ENCODE assay signal across 38 mouse cellular contexts in genomic region chr5:113775585-113775984, GRCm38 (mm10). TPM values are rescaled to one million over a fixed set of nuclear protein-coding genes. Genes with fewer than 3 reads are reported as not detected.
DNase-seq lines count a peak whose midpoint lies in the region; ATAC-seq and TF ChIP-seq lines count a peak whose summit lies in the region.
"Had no signal": no experiment of that assay in that cellular context is flagged by ENCODE, and none has a peak within 500 bp of the region (broad histone marks: within the 10 kb centered on the region; RNA-seq: fewer than 3 reads in every experiment).

No protein-coding gene starts in this region.

- peak overlapping the region; percentile 41; the same call in 1 of the 2 replicates for H3K27ac ChIP-seq in layer of hippocampus, adult 2 months
- peak overlapping the region; percentile 95 for H3K27ac ChIP-seq in CH12.LX (ENCODE audit: insufficient read depth, low read depth)
- H3K27ac ChIP-seq in bone marrow, adult 2 months (ENCODE audit: control insufficient read depth, insufficient read depth, low read depth, low read length, poor library complexity) = peak overlapping the region; percentile 88
- peak overlapping the region; percentile 71 for H3K27ac ChIP-seq in liver, postnatal 0 days (ENCODE audit: low read depth)
- H3K27ac ChIP-seq: embryonic facial prominence, embryonic 12.5 days; hindbrain, embryonic 10.5 days; hindbrain, embryonic 15.5 days; kidney, embryonic 15.5 days; lung, embryonic 15.5 days; midbrain, embryonic 12.5 days; neural tube, embryonic 12.5 days had no signal

- dilution Hi-C loops in CH12.LX (cut with MboI; ENCODE audit: extremely low pct_ligation_motif_present, extremely low pct_unique_long_range_greater_than_20kb, low sequenced_read_pairs) = no loop called here

- in situ Hi-C loops in CH12.LX (cut with MboI; ENCODE audit: low pct_ligation_motif_present, low pct_unique_long_range_greater_than_20kb, low sequenced_read_pairs) = loop anchor here (5.0 to 10.0 kb wide), 2 partner anchors 37 to 59 kb away; partner anchors contain the start of gene Selplg

- no peak for DNase-seq in layer of hippocampus, adult 2 months (ENCODE audit: low spot score in 2 of 2)
- no peak for DNase-seq in layer of hippocampus, adult 8-10 months (ENCODE audit: low spot score in 2 of 2)
- DNase-seq in CH12.LX (ENCODE audit: extremely low read depth) = peak; percentile 51
- no peak for DNase-seq in liver, postnatal 0 days
- no peak for DNase-seq in cerebellum, postnatal 10 days
- DNase-seq in urinary bladder, postnatal 10 days (ENCODE audit: low spot score) = no peak
- DNase-seq: cerebellum, adult 9-10 months; embryo, embryonic 11 days; gastrocnemius, postnatal 14 days; heart, postnatal 14 days; kidney, adult 11 months; kidney, postnatal 36 days; layer of hippocampus, postnatal 36 days; right cerebral cortex, adult 18-20 months; thymus, postnatal 14 days had no signal

- H3K79me2 ChIP-seq in CH12.LX (replicated peaks; ENCODE audit: control insufficient read depth, extremely low read depth, insufficient read depth, poor library complexity, severe bottlenecking) = peaks cover 22% of the 10 kb centered on the region

- H3K36me3 ChIP-seq in CH12.LX (replicated peaks in 1 of 2; ENCODE audit: control insufficient read depth in 1 of 2, insufficient read depth in 1 of 2, low read length in 1 of 2) = peaks cover 21 to 42% of the 10 kb centered on the region in 2 experiments
- H3K36me3 ChIP-seq in liver, postnatal 0 days (replicated peaks; ENCODE audit: insufficient read depth, low read length) = peaks cover 35% of the 10 kb centered on the region

- no peak overlapping the region for H3K4me3 ChIP-seq in layer of hippocampus, adult 2 months
- H3K4me3 ChIP-seq in CH12.LX (replicated peaks in 1 of 3; ENCODE audit: low read depth in 2 of 3, low read length in 2 of 3, poor library complexity in 1 of 3) = peak overlapping the region in 1 of 3 experiments; percentile 6
- H3K4me3 ChIP-seq in bone marrow, adult 2 months (replicated peaks; ENCODE audit: control insufficient read depth, low read depth, low read length) = no peak overlapping the region
- H3K4me3 ChIP-seq in liver, postnatal 0 days (ENCODE audit: low read depth, low read length) = no peak overlapping the region
- H3K4me3 ChIP-seq: embryonic facial prominence, embryonic 12.5 days; hindbrain, embryonic 10.5 days; hindbrain, embryonic 15.5 days; kidney, embryonic 15.5 days; lung, embryonic 15.5 days; megakaryocyte, embryonic 14.5 days; midbrain, embryonic 12.5 days; myocyte; neural tube, embryonic 12.5 days had no signal

- no peak for TF ChIP-seq EP300 in CH12.LX (IDR thresholded peaks at IDR 0.05; ENCODE audit: low read length)
- TF ChIP-seq EP300 in liver, postnatal 0 days (IDR thresholded peaks at IDR 0.05; ENCODE audit: low read depth) = no peak

- no peak for ATAC-seq in liver, postnatal 0 days
- ATAC-seq: activated CD4-positive, CD25-positive, alpha-beta regulatory T cell, adult 4 months; forebrain, embryonic 14.5 days; inflammation-experienced regulatory T-cells, adult 6 months had no signal

- no peak overlapping the region for H3K4me2 ChIP-seq in CH12.LX (ENCODE audit: insufficient read depth, low read depth, poor library complexity, severe bottlenecking)
- no peak overlapping the region for H3K4me2 ChIP-seq in liver, postnatal 0 days (ENCODE audit: low read depth, low read length)
- H3K4me2 ChIP-seq: embryonic facial prominence, embryonic 12.5 days; hindbrain, embryonic 15.5 days; kidney, embryonic 15.5 days; lung, embryonic 15.5 days; midbrain, embryonic 12.5 days; neural tube, embryonic 12.5 days had no signal

- H3K9ac ChIP-seq in CH12.LX (ENCODE audit: insufficient read depth, low read depth) = no peak overlapping the region
- peak overlapping the region; percentile 16; the same call in 1 of the 2 replicates for H3K9ac ChIP-seq in liver, postnatal 0 days (replicated peaks)
- H3K9ac ChIP-seq: embryonic facial prominence, embryonic 12.5 days; hindbrain, embryonic 15.5 days; kidney, embryonic 15.5 days; lung, embryonic 15.5 days; midbrain, embryonic 12.5 days; neural tube, embryonic 12.5 days had no signal

- no peak for TF ChIP-seq CTCF in layer of hippocampus, adult 2 months (conservative IDR thresholded peaks at IDR 0.05)
- no peak for TF ChIP-seq CTCF in CH12.LX (conservative IDR thresholded peaks at IDR 0.05 in 1 of 2, IDR thresholded peaks at IDR 0.05 in 1 of 2; ENCODE audit: low read depth in 2 of 2, low read length in 2 of 2)
- TF ChIP-seq CTCF in bone marrow, adult 2 months (IDR thresholded peaks at IDR 0.05; ENCODE audit: control insufficient read depth, insufficient read depth, low read length) = no peak
- TF ChIP-seq CTCF in liver, postnatal 0 days (IDR thresholded peaks at IDR 0.05; ENCODE audit: low read depth) = no peak

- peaks cover 33 to 57% of the 10 kb centered on the region in 2 experiments for H3K4me1 ChIP-seq in CH12.LX (ENCODE audit: control insufficient read depth in 1 of 2, insufficient read depth in 2 of 2)
- H3K4me1 ChIP-seq in bone marrow, adult 2 months (ENCODE audit: control insufficient read depth, insufficient read depth, low read length) = peaks cover 5% of the 10 kb centered on the region
- H3K4me1 ChIP-seq in liver, postnatal 0 days (ENCODE audit: insufficient read depth) = peaks cover 22% of the 10 kb centered on the region

- no peak for TF ChIP-seq POLR2A in CH12.LX (IDR thresholded peaks at IDR 0.05; ENCODE audit: low read depth, low read length)
- TF ChIP-seq POLR2A in bone marrow, adult 2 months (IDR thresholded peaks at IDR 0.05; ENCODE audit: borderline replicate concordance, control insufficient read depth, low read depth, low read length) = no peak

- no peak for TF ChIP-seq RAD21 in CH12.LX (IDR thresholded peaks at IDR 0.05; ENCODE audit: low read depth, low read length)

- 62% methylated on average over 10 of the region's 10 CpGs for WGBS in bone marrow, adult 2 months
- 77% methylated on average over 10 of the region's 10 CpGs for WGBS in liver, postnatal 0 days (ENCODE audit: insufficient replicate concordance)

- no peaks in the 10 kb centered on the region for H3K27me3 ChIP-seq in CH12.LX (replicated peaks)
- H3K27me3 ChIP-seq in liver, postnatal 0 days (ENCODE audit: insufficient read depth, low read length) = no peaks in the 10 kb centered on the region
- H3K27me3 ChIP-seq: embryonic facial prominence, embryonic 12.5 days; hindbrain, embryonic 15.5 days; kidney, embryonic 15.5 days; lung, embryonic 15.5 days; midbrain, embryonic 12.5 days; neural tube, embryonic 12.5 days had no signal

- no peaks in the 10 kb centered on the region for H3K9me3 ChIP-seq in CH12.LX (replicated peaks; ENCODE audit: low read length)
- H3K9me3 ChIP-seq in liver, postnatal 0 days (ENCODE audit: low read length) = no peaks in the 10 kb centered on the region
- H3K9me3 ChIP-seq: embryonic facial prominence, embryonic 12.5 days; hindbrain, embryonic 15.5 days; kidney, embryonic 15.5 days; lung, embryonic 15.5 days; megakaryocyte, embryonic 14.5 days; midbrain, embryonic 12.5 days; neural tube, embryonic 12.5 days had no signal

TF ChIP-seq in CH12.LX, 34 proteins besides CTCF, POLR2A, EP300 and RAD21:
- TF ChIP-seq MAZ (IDR thresholded peaks at IDR 0.05; ENCODE audit: low read depth, low read length) = no peak

RNA-seq across cellular contexts. Expression of gene Iscu, which starts 3.0 kb away (rescaled TPM):
- 100 to 1,000 TPM; 111 to 122 TPM for total RNA-seq in layer of hippocampus, adult 2 months (2021)
- 100 to 1,000 TPM; 117 to 135 (median 126) TPM for total RNA-seq in layer of hippocampus, adult 8-10 months (2022)
- 79.3 and 81.5 TPM in 2 replicates for total RNA-seq in CH12.LX (2012; rRNA removed)
- 70.6 and 72.1 TPM in 2 replicates for total RNA-seq in CH12.LX (2014; rRNA removed)
- 83.0 and 86.7 TPM in 2 replicates for polyA plus RNA-seq in CH12.LX (2012; ENCODE audit: insufficient read length, low read depth)
- polyA plus RNA-seq in bone marrow, adult 2 months (2011; ENCODE audit: insufficient read depth, insufficient read length, low replicate concordance, missing spikeins) = 108 and 116 TPM in 2 replicates
- polyA plus RNA-seq in liver, postnatal 0 days (2015; fragmentation: Nextera tagmentation; extraction: Ambion mirVana) = 109 TPM in 2 replicates

RNA-seq across cellular contexts. Expression of gene Sart3, which starts 3.3 kb away (rescaled TPM):
- 10 to 100 TPM; 53.5 to 54.4 TPM for total RNA-seq in layer of hippocampus, adult 2 months (2021)
- total RNA-seq in layer of hippocampus, adult 8-10 months (2022) = 10 to 100 TPM; 43.7 to 57.8 (median 48.9) TPM
- total RNA-seq in CH12.LX (2012; rRNA removed) = 66.1 and 67.0 TPM in 2 replicates
- 27.2 and 28.8 TPM in 2 replicates for total RNA-seq in CH12.LX (2014; rRNA removed)
- polyA plus RNA-seq in CH12.LX (2012; ENCODE audit: insufficient read length, low read depth) = 104 and 113 TPM in 2 replicates
- polyA plus RNA-seq in bone marrow, adult 2 months (2011; ENCODE audit: insufficient read depth, insufficient read length, low replicate concordance, missing spikeins) = 42.7 and 57.4 TPM in 2 replicates
- 6.9 and 7.9 TPM in 2 replicates for polyA plus RNA-seq in liver, postnatal 0 days (2015; fragmentation: Nextera tagmentation; extraction: Ambion mirVana)

RNA-seq across cellular contexts. Expression of gene Tmem119, which starts 24.7 kb away (rescaled TPM):
- 10 to 100 TPM; 22.8 to 24.0 TPM for total RNA-seq in layer of hippocampus, adult 2 months (2021)
- total RNA-seq in layer of hippocampus, adult 8-10 months (2022) = 10 to 100 TPM; 22.0 to 40.1 (median 31.5) TPM
- total RNA-seq in CH12.LX (2012; rRNA removed) (0.30 and 0.46 TPM in 2 replicates), CH12.LX (2014; rRNA removed) (0.55 and 1.0 TPM in 2 replicates)
- 0.97 and 1.5 TPM in 2 replicates for polyA plus RNA-seq in CH12.LX (2012; ENCODE audit: insufficient read length, low read depth)
- polyA plus RNA-seq in bone marrow, adult 2 months (2011; ENCODE audit: insufficient read depth, insufficient read length, low replicate concordance, missing spikeins) = 1.4 and 1.8 TPM in 2 replicates
- 3.2 and 3.4 TPM in 2 replicates for polyA plus RNA-seq in liver, postnatal 0 days (2015; fragmentation: Nextera tagmentation; extraction: Ambion mirVana)
- polyA plus RNA-seq: activated CD4-positive, CD25-positive, alpha-beta regulatory T cell, adult 4 months; inflammation-experienced regulatory T-cells, adult 6 months had no signal

RNA-seq across cellular contexts. Expression of gene Ficd, which starts 40.0 kb away (rescaled TPM):
- 10 to 100 TPM; 12.2 to 12.5 TPM for total RNA-seq in layer of hippocampus, adult 2 months (2021)
- 10 to 100 TPM; 12.0 to 13.2 (median 12.7) TPM for total RNA-seq in layer of hippocampus, adult 8-10 months (2022)
- total RNA-seq in CH12.LX (2012; rRNA removed) = 2.4 and 3.4 TPM in 2 replicates
- 2.0 and 2.5 TPM in 2 replicates for total RNA-seq in CH12.LX (2014; rRNA removed)
- 2.2 and 2.4 TPM in 2 replicates for polyA plus RNA-seq in CH12.LX (2012; ENCODE audit: insufficient read length, low read depth)
- polyA plus RNA-seq in bone marrow, adult 2 months (2011; ENCODE audit: insufficient read depth, insufficient read length, low replicate concordance, missing spikeins) = 1.0 and 3.0 TPM in 2 replicates
- 2.6 and 2.8 TPM in 2 replicates for polyA plus RNA-seq in liver, postnatal 0 days (2015; fragmentation: Nextera tagmentation; extraction: Ambion mirVana)

RNA-seq across cellular contexts. Expression of gene 1700069L16Rik, which starts 51.0 kb away (rescaled TPM):
- not detected for total RNA-seq in layer of hippocampus, adult 2 months (2021)
- not detected for total RNA-seq in layer of hippocampus, adult 8-10 months (2022)
- total RNA-seq in CH12.LX (2012; rRNA removed) (not detected in 2 replicates), CH12.LX (2014; rRNA removed) (not detected in 2 replicates)
- polyA plus RNA-seq in CH12.LX (2012; ENCODE audit: insufficient read length, low read depth) = not detected in 2 replicates
- not detected in 2 replicates for polyA plus RNA-seq in bone marrow, adult 2 months (2011; ENCODE audit: insufficient read depth, insufficient read length, low replicate concordance, missing spikeins)
- not detected in 2 replicates for polyA plus RNA-seq in liver, postnatal 0 days (2015; fragmentation: Nextera tagmentation; extraction: Ambion mirVana)
- total RNA-seq: ES-E14; gastrocnemius, postnatal 14 days; granulocyte monocyte progenitor cell, adult 5-6 weeks; heart, postnatal 14 days; layer of hippocampus, postnatal 36 days; left cerebral cortex, postnatal 10 days; liver, adult 2 months; midbrain, postnatal 0 days had no signal
- polyA plus RNA-seq: activated CD4-positive, CD25-positive, alpha-beta regulatory T cell, adult 4 months; brain, embryonic 14.5 days; embryonic facial prominence, embryonic 12.5 days; forebrain, embryonic 14.5 days; heart, embryonic 14.5 days; hindbrain, embryonic 10.5 days; hindbrain, embryonic 15.5 days; inflammation-experienced regulatory T-cells, adult 6 months; kidney, embryonic 15.5 days; limb, embryonic 11.5 days; liver, adult 2 months; lung, embryonic 15.5 days; midbrain, embryonic 12.5 days; midbrain, postnatal 0 days; myocyte; neural tube, embryonic 12.5 days; stomach, embryonic 16.5 days; urinary bladder, adult 2 months had no signal

Comparison
In these comparisons a context has a peak if more than half of its experiments do, and no peak if none do; other contexts are left out.
1. H3K27ac ChIP-seq: peak in every context shown above with its lines; median percentile 95 in CH12.LX; 88 in bone marrow, adult 2 months; 71 in liver, postnatal 0 days; 41 in layer of hippocampus, adult 2 months.
2. RNA of gene Tmem119, which starts 24.7 kb away (total RNA-seq): 22.0 to 40.1 TPM in layer of hippocampus, adult 8-10 months and 22.8 to 24.0 TPM in layer of hippocampus, adult 2 months; 0.30 to 1.0 TPM in CH12.LX; every median in the first group is over 10 times any median in the second.